9 mouse cellular contexts compared by ENCODE assay signal in genomic region chr5:33854019-33854418, GRCm38 (mm10). TPM values are rescaled to one million over a fixed set of nuclear protein-coding genes. Genes with fewer than 3 reads are reported as not detected.
DNase-seq lines count a peak whose midpoint lies in the region.
"Had no signal": no experiment of that assay in that cellular context is flagged by ENCODE, and none has a peak within 500 bp of the region (broad histone marks: within the 10 kb centered on the region; RNA-seq: fewer than 3 reads in every experiment).

No protein-coding gene starts in this region.

- intact Hi-C loops in left cerebral cortex, postnatal 25 days (cut with DNase I) = loop anchor here (5.0 kb wide), 1 partner anchor 98 kb away; no protein-coding TSS in a partner anchor

- DNase-seq in cerebellum, adult 18-20 months = peak; percentile 16 to 19
- DNase-seq in cerebellum, adult 8-10 months = no peak
- peak; percentile 10 to 25 for DNase-seq in kidney, postnatal 36 days
- no peak for DNase-seq in kidney, postnatal 4 days
- DNase-seq in B cell, adult 2 months = peak; percentile 7 to 14
- peak; percentile 7 to 25 for DNase-seq in cerebellum, postnatal 36 days
- DNase-seq in right cerebral cortex, postnatal 14 days = no peak
- DNase-seq in left cerebral cortex, postnatal 25 days (ENCODE audit: low spot score in 2 of 2) = no peak
- DNase-seq: left cerebral cortex, postnatal 4 days had no signal

RNA-seq across cellular contexts. Expression of gene Nsd2, which starts 33.5 kb away (rescaled TPM):
- 100 to 1,000 TPM; 144 to 147 TPM for total RNA-seq in left cerebral cortex, postnatal 25 days (2021)

Comparison
In these comparisons a context has a peak if more than half of its experiments do, and no peak if none do; other contexts are left out.
1. DNase-seq: peak in cerebellum, adult 18-20 months (2 of 2), kidney, postnatal 36 days (2 of 2), B cell, adult 2 months (2 of 2) and cerebellum, postnatal 36 days (2 of 2); none in cerebellum, adult 8-10 months (single experiment), kidney, postnatal 4 days (0 of 2), right cerebral cortex, postnatal 14 days (single experiment) and left cerebral cortex, postnatal 25 days (0 of 2).